Mouse (Mus musculus): ENCODE data around the gene Tle4. TPM values are rescaled to one million over a fixed set of nuclear protein-coding genes. Genes with fewer than 3 reads are reported as not detected.

Gene Tle4
- total RNA-seq, 2 experiments from 2014 or later = 16.1 to 18.7 TPM

DNA sequence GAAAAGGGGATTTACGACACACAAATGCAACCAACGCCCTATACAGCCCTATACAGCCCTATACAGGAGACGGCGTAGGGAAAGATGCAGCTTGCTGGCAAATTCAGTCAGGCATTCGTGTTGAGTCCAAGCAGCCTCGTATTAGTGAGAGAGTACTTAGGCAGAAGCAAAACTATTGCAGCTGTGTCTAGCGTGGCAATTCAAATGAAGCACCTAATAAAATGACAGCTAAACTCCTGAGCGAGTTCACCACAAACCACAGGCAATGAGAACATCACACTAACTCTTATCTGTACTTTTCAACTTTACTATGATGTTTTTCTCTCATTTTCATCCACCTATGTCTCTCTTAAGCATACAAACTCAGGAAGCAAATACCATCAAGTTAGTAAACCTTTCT is 131.8 kb downstream of the Tle4 start:
- DNase-seq (ENCODE audit: low spot score) = no peak

DNA sequence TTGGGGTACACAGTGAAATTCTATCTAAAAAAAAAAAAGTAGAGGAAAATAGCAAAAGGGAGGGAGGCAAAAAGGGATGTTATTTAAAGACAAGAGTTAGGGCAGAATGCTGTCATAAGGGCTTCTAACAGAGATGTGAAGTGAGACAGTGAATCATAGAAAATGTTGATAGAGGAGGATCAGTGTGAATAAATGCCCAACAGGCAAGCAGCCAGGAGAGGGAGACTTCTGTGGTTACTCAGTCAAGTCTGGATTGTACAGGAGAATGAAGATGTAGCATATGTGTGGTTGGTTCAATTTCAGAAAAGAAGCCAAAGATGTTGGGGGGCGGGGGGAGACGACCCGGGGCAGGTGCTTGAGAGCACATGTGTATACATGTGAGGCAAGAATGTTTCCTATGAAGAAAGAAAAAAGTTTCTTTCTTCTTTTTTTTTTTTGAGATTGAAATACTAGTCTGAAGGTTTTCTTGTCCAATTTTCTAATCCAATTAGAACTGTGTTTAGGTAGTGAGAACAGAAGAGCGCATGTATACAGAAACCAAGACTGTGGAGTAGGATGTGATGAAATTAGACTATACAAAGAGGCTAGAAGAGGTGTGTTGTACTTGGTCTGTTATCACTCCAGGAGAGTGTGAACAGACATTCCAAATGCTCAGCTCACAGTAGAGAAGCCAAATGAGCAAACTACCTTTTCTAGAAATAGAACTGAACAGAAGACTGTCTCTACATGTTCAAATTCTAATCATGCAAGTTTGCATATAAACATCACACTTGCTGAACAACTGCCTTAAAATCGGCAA is 134.4 kb downstream of the Tle4 start:
- DNase-seq (ENCODE audit: low spot score) = no peak

DNA sequence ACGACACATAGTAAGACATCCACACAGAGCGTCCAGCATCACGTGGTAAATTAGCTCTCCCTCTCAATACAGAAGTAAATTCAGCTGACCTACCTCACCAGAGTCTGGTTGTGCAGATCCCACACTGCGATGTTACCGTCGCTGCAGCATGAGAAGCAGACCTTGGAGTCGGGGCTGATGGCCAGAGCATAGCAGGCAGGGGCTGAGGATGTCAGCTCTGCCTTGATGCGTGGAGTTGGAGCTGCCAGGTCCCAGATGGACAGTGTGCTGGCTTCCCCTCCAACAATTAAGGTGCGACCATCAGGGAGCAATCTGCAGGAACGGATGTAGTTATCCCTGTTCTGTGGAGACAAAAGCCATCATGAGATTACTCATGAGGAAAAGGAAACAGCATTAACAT is 144.4 kb downstream of the Tle4 start:
- no peak for DNase-seq (ENCODE audit: low spot score)

DNA sequence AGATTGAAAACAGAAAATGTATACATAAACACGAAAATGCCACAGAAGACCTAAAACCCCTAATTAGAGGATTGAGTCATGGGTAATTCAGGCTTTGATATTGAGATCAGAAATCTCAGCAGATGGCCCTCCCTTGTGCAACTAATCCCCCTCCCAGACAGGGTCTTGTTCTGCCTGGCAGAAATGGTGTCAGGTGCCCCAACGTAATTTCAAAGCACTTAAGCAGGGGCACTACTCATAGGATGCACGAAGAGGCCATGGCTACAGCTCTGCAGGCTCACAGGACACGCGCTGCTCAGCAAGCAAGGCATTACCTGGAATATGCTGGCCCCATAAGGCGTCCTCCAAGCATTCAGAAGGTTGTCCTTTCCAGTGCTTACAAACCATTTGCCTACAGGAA is 146.5 kb downstream of the Tle4 start:
- DNase-seq (ENCODE audit: low spot score) = no peak

DNA sequence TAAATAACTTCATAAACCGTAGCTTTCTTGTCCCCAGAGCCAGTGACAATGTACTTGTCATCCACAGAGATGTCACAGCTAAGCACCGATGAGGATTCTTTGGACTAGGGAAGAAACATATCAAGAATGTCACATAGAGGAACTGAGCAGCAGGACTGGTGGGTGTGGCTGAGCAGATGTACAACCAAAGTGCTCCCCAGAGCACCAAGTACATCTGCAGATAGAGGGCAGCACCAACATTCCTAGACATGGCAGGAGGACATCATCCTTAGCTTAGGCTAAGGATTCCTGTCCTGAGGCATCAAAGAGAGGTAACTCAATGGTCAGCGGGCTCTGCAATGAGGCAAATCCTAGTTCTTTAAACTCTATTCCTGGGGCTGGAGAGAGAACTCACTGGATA is 148.1 kb downstream of the Tle4 start:
- peak; percentile 25 for DNase-seq (ENCODE audit: low spot score)

DNA sequence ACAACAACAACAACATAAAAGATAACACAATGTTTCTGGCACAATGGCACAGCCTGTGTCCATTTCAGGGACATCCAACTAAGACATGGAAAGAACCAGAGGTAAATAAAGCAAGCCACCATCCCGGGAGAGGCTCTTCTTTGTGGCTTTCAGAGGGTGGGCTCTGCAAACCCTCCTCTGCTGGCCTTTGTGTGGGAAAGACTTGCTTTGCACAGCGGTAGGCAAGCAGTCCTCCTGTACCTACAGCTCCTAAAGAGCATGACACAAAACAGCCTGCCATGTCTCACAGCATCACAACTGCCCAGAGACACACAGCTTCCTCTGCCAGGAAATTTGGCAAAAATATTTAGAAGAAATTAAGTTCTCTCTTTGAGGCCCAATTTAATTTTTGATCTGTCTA is 149.3 kb downstream of the Tle4 start:
- no peak for DNase-seq (ENCODE audit: low spot score)

DNA sequence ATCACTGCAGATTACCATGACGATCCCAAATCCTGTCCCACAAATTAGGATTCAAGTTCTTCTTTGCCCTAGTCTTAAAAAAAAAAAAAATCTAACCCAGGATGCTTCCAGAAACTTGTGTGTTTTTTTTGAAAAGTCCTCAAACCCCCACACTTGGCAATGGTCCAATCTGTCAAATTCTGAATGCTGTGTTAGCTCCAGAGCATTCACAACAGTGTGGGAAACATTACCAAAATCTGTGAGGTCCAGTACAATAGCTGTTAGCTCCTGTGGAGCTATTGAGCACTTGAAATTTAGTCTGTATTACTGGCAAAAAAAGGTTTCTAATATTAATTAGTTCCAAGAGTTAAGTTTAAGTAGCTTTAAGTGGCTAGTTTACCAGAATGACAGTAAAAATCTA is 150.4 kb downstream of the Tle4 start:
- DNase-seq (ENCODE audit: low spot score) = no peak

DNA sequence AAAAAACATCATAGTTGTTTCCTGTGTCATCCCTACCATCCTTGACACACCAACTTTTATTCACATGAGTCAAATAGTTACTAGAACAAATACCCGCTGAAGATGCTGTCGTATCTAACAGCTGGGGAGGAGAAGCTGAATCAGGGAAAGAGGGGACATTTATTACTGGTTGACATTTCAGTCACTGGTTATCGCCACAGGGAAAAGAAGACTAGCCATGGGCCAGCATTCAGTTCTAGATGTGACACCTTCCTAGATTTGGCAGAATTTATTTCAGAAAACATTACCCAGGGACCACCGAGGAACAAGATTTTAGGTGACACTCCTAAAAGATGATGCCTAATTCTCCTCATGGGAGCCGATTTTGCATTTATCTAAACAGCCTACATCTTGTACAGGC is 156.0 kb downstream of the Tle4 start:
- DNase-seq (ENCODE audit: low spot score) = no peak

DNA sequence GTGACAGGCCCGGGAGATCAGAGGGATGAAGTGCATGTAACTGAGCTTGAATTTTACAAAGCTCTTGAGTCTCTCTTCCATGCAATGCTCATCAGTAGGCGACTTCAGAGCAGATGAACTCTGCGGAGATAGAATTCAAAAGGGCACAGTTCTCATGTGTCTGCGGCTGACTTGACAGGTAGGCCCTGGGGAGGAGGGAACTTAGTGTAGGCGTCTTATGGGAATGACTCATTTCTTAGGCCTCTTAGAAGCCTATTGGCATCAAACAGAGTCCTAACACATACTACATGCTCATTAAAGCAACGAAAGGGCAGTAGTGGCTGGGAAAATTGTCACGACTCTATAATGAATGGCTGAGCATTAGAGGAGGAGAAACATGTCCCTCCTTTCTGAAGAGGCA is 160.6 kb downstream of the Tle4 start:
- DNase-seq (ENCODE audit: low spot score) = no peak

DNA sequence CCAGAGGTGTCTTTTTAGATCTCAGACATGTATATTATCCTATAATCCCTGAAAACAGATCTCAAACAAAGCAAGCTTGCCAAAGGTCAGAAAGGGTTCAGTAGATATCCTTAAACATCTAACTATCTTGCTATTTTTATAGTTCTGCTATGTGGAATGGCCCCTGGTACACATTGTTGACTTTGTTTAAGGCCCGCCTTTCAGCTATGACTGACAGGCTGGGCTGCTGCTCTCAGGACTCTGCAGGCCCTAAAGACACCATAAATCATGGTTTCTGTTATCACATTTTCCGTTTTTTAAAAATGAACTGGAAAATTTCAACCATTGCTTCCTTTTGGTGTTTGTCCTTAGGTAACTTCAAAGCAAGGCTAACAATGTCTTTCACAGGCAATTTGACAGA is 161.3 kb downstream of the Tle4 start:
- no peak for DNase-seq (ENCODE audit: low spot score)

DNA sequence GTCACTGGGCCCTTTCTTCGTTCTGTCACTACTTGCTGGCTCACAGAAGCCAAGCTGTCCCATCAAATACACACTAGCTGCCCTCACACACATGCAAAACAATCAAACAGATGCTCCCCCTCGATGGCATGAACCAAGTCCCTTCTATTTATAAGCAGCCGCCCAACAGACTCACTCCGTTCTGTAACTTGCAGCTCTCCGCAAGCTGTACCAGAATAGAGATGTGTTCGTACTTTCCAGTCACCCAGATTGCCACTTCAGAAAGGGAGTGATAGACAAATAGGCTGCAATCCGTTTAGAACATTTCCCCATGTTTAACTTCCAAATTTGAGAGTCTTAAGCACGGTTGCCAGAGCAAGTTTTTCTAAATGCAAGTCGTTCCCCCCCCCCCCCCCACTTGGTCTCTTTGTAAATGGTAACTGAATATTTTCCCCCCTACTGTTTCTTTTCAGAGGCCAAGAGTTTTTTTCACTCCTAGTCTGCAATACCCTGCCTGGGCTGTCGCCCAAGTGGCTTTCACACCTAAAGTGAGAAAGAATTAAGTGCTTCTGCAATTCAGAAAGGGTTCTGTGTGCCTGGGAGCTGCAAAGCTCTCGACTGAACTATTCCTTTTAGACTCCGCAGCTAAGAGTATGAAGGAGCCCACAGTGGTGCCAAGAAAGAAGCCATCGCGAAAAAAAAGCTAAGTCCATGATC is 162.0 kb downstream of the Tle4 start:
- no peak for DNase-seq (ENCODE audit: low spot score)

DNA sequence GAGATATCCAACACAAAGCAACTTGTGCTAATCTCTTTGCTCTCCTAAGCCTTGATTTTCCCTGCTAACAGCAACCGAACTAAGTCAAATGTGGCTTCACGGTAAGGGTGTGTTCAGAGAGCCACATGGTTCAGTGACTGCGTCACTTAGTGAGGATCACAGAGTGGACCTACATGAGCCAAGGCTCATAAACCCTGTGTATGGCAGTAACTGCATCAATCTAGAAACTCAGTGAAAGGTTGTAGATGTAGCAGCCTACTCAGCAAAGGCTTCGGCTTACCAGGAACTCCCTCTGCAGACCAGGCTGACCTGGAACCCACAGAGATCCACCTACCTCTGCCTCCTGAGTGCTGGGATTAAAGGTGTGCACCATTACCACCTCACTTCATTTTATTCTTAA is 164.0 kb downstream of the Tle4 start:
- DNase-seq (ENCODE audit: low spot score) = no peak

DNA sequence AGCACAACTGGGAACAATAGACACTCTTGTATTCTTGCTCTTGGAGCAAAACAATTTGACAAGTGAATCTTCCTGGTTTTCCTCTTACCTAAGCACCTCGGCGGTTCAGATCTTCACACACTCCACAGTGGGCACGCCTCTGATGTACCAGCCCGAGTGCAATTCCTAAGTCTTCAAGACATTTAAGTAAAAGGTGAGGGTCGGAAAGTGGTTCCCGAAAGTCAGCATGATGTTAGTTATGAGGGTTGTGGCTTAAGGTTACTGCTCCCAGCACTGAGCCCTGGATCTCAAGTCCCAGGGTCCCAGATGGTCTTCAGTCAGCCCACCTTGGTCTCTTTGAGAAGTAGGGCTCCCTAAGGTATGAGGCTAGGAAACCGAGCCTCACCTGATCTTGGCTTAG is 165.4 kb downstream of the Tle4 start:
- DNase-seq (ENCODE audit: low spot score) = no peak

DNA sequence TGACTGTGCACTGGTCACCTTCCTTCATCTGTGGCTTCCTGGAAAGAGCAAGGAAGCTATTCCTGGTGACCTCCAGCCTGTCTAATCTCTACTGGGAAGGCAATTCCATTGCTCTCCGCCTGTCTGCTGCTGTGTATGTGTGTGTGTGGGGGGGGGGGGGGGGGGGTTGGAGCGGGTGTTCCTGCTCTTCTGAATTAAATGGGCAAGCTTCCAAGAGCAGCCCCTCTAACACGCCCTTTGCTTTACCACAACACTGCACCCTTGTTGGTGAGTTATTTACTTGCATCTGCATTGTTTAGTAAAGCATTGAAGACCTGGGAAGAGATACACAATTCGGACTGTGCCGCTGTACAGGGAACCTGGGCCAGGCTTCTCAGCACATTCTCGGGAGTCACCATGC is 170.9 kb downstream of the Tle4 start:
- DNase-seq (ENCODE audit: low spot score) = no peak

DNA sequence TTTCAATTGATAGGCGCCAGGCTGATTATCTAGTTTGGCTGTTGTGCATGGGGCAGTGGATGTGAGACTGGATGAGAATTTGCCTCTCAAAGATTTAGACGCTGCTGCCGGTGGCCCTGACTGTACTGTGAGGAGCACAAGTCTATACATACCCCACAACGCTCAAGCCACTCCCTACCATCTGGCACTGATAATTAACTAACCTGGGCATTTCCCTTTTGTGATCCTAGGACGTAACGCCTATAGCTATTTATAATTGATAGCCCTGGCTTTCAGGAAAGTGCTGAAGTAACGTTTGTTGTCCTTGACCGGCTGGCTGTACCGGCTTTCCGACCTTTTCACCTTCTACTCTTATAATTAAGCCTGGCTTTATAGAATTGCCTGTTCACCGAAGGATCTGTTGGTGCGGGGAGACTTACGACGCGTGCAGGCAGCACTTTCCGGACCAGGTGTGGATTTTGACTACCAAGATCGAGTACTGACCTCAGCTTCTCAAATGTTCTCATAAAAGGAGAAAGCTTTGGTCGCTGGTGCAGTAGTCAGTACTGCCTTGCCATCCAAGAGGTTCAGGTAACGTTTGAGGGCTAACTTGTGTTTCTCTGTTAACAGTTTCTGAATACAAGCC is 171.5 kb downstream of the Tle4 start:
- no peak for DNase-seq (ENCODE audit: low spot score)

DNA sequence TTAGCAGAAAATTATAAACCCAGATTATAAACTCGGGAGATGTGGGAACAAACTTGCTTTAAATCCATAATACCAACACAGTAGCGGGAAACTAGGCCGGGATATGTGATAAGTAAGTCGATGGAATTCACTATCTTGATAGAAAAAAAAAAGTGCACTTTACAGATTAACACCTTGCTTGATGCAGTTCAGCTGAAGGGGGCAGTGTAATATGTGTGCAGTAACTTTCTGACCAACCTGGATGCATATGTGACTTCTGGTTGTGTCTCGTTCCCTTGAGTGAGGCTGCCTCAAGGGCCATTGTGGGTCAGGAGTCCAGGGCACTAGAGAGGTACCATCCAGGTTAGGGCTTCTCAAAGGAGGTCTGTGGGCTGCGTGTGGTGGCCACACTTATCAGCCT is 172.7 kb downstream of the Tle4 start:
- no peak for DNase-seq (ENCODE audit: low spot score)

DNA sequence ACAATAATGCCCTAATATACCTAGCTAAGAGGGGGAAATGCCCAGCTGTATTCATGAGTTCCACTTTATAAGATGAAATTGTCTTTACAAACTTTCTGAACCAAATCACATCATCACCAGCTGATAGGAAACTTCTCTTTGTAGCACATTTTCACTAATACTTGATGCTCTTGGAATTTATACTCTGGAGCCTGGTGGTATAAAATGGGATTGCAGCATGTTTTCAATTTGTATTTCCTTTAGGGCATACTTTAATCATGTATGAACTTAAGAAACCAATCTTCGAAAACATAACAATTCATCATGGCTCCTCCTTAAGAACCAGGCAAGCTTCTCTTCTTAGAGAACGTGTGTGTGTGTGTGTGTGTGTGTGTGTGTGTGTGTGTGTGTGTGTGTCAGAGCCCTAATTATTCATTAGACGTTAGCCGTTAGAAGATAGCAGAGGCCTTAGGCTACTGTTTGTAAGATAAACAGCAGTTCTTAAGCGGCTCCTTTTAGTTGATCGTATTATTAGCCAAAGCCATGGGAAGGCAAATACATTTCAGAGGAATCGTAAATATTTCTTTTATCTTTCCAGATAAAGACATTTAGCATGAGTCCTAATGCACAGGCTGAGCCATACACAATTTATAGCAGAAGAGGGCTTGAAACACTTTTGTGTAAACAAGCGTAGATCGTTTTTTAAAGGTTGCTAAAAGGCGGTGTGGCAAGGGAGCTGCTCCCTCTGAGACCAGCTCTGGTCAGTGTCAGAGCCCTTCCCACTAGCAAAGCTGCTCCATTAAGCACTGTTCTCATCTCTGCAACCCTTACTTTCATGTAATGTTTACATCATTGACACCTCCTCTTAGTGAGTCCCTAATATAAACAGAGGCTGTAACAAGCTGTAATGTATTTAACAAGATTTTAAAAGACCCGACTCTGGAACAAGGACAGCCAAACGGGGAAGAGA is 173.6 kb downstream of the Tle4 start:
- no peak for DNase-seq (ENCODE audit: low spot score)

DNA sequence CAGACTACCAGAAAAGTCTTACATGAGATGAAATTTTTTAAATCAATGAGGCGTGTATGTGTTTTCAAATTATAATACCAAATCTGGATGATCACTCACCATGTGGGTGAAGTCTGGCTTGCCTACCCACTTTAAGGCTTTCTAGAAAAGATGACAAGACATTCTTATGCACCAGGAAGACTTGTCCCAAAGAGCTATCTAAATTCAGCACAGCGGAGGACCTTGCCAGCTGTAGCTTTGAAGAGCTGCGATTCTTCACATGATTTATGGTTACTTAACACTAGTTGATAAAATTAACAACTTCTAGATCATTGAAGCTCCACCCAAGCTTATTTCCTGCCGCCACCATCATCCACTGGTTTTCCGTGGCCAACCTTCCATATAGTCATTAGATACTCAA is 176.2 kb downstream of the Tle4 start:
- DNase-seq (ENCODE audit: low spot score) = no peak

DNA sequence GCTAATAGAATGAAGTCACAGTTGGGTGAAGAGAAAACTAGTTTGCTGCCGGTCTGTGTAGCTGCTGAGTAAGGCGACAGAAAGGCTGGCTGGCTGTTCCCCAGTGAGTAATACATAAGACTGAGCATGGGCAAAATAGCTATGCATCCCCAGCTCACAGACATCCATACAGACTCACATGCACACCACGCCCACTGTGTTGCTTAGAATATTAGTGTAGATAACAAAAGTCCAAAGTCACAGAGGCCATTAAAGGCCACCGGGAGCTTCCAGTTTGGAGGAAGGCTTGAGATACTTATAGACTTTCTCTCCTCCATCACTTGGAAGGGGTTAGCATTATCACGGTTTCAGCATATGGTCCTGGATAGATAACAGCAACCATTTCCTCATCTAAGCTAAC is 178.0 kb downstream of the Tle4 start:
- no peak for DNase-seq (ENCODE audit: low spot score)

DNA sequence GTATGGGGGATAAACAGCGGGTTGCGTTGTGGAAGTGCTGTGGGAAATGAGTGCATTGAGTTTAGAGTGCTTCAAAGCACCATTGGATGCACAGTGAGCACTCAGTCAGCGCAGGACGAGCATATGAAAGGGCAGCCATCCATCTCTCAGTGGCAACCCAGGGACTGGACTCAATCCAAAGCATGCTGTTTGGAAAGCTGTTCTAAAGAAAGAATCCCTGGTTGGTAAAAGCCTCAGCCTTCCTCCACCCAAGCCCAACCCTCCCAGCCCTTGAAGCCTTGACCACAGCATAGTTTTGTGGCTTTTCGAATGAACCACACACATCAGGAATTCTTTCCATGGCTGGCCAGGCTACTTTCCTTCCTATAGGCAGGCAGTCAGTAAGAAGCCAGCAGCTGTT is 181.0 kb downstream of the Tle4 start:
- DNase-seq (ENCODE audit: low spot score) = no peak

DNA sequence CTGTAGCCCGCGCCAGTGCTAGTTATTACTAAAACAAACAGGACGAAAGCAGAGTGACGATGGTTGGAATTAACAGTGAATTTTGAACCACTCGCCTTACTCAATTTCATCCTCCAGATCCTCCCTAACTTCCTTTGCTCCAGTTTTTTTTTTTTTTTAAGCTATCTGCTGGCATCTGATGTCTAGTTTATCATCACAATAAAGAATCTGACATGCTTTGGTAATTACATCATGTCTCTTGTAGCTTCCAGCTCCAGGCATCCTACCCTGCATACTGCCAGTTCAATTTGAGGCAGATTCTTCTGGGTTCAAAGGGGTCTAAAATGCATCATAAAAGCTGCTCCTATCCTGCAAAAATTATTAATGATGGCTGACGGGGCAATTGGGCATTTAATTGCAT is 181.9 kb downstream of the Tle4 start:
- no peak for DNase-seq (ENCODE audit: low spot score)

DNA sequence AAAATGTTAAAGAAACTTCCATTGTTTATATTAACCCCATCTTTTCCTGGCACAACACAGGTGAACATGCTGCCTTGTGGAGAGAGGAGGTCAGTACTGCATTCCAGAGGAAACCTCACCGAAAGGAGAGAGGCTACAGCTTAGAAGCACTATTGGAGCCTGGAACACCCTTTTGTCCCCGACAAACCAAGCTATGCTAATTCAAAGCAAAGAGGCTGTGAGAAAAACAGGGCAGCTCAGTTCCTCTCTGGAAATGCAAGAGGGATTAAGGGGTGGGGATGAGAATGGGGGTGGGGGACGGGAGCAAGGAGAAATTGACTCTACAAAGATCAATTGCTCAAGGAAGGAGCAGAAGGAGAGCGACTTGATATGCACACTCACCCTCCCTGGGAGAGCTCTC is 182.9 kb downstream of the Tle4 start:
- no peak for DNase-seq (ENCODE audit: low spot score)

Measured in gastrocnemius, adult 18-20 months (tissue).